Mouse (Mus musculus): Measurements from ENCODE around the gene Bves. TPM values are rescaled to one million over a fixed set of nuclear protein-coding genes. Genes with fewer than 3 reads are reported as not detected.

Gene Bves
- polyA plus RNA-seq, 1 experiment = not detected

DNA sequence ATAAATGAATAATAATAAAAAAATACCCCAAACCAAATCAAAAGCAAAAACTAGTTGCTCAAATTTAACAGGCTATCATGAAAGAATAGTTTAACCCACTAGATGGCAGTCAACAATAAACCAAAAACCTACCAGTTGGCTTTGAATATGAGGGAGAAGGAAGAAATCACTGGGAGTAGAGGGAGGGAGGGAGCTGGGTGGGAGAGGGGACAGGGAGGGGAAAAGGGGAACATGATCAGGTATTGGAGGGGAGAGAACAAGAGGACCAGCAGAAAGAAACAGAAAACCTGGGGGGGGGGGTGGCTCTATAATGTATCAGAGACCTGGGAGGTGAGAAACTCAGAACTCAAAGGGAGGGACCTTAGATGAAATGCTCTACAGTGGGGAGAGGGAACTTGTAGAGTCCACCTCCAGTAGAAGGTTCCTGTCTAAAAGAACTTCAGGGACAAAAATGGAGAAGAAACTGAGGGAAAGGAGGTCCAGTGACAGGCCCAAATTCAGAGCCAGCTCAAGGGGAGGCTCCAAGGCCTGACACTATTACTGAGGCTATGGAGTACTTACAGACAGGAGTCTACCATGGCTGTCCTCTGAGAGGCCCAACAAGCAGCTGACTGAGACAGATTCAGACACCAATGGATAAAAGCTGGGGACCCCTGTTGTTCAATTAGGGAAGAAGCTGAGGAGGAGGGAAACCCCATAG, 46.5 kb downstream of the Bves start:
- Histone ChIP-seq H3K4me1 (0 out of 2 replicates have a peak, but pooled peaks cover 3% of the 10 kb centered on the region), H3K9me3 (no peaks in the 10 kb centered on the region), H3K4me3 (replicated peaks) (no peak overlapping the region), H3K27me3 (replicated peaks) (no peaks in the 10 kb centered on the region), H3K36me3 (replicated peaks; ENCODE audit: low read length) (peaks cover 6% of the 10 kb centered on the region)
- TF ChIP-seq GATA1 (IDR thresholded peaks at IDR 0.05; ENCODE audit: borderline replicate concordance, low read length) = no peak
- TF ChIP-seq FLI1 (IDR thresholded peaks at IDR 0.05; ENCODE audit: low read length) = no peak

DNA sequence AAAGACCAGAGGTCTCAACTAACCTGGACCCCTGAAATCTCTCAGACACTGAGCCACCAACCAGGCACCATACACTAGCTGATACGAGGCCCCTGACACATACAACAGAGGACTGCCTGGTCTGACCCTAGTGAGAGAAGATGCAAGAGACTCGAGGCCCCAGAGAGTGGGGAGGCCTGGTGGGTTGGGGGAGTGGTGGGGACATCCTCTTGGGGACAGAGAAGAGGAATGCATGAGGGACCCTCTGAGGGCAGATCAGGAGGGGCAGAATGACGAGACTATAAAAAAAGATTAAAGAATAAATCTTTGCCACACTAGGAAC, 47.0 kb downstream of the Bves start:
- H3K27me3 ChIP-seq (replicated peaks) = no peaks in the 10 kb centered on the region
- no peak for TF ChIP-seq GATA1 (IDR thresholded peaks at IDR 0.05; ENCODE audit: borderline replicate concordance, low read length)
- TF ChIP-seq FLI1 (IDR thresholded peaks at IDR 0.05; ENCODE audit: low read length) = no peak
- H3K4me1 ChIP-seq = 0 out of 2 replicates have a peak, but pooled peaks cover 3% of the 10 kb centered on the region
- H3K36me3 ChIP-seq (replicated peaks; ENCODE audit: low read length) = peaks cover 6% of the 10 kb centered on the region
- H3K4me3 ChIP-seq (replicated peaks) = no peak overlapping the region
- no peaks in the 10 kb centered on the region for H3K9me3 ChIP-seq

DNA sequence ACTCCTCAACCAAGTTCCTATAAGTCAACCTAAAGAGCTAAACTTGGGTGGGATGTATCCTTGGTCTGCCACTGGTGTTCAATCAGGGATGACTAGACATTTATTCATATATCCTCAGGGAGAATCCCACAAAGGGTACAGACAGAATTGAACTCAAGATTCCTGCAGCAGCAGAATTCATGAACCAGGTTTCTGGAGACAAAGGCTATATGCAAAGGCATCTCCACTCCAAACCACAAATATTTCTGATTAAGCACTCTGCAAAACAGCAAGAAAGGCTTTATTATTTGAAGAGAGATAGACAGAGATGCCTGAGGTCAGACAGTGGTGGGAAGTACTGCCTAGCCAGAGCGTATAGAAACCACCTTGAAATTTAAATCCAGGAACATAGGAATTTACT, 62.6 kb downstream of the Bves start:
- TF ChIP-seq GATA1 (IDR thresholded peaks at IDR 0.05; ENCODE audit: borderline replicate concordance, low read length) = no peak
- TF ChIP-seq FLI1 (IDR thresholded peaks at IDR 0.05; ENCODE audit: low read length) = no peak
- Histone ChIP-seq H3K27me3 (replicated peaks) (no peaks in the 10 kb centered on the region), H3K4me3 (replicated peaks) (no peak overlapping the region), H3K4me1 (peaks cover 22% of the 10 kb centered on the region), H3K9me3 (no peaks in the 10 kb centered on the region), H3K36me3 (replicated peaks; ENCODE audit: low read length) (no peaks in the 10 kb centered on the region)

DNA sequence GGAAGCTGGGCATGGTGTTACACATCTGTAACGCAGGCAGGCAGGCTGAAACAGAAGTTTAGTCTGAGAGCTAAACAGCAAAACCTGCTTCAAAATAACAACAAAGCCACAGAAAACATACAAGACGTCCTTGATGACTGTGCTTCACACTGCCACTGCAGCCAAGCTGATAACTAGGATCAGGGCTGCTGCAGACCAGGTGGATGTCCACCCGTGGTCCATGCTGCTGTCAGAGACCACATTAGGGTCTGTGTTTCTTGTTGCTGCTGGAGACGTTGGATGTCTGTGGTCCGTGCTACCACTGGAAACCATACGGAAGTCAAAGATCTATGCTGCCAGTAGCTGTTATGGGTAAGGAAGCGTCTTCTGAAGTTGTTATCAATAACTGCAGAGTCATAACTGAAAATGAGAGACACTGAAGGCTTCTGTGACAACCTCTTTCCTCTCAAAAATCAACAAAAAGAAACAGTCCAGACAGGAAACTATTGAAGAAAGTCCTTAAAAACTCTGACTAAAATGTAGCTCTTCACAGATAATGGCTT, 64.2 kb downstream of the Bves start:
- no peaks in the 10 kb centered on the region for H3K9me3 ChIP-seq
- H3K27me3 ChIP-seq (replicated peaks) = no peaks in the 10 kb centered on the region
- H3K4me3 ChIP-seq (replicated peaks) = peak overlapping the region; percentile 67
- TF ChIP-seq FLI1 (IDR thresholded peaks at IDR 0.05; ENCODE audit: low read length) = no peak
- no peak for TF ChIP-seq GATA1 (IDR thresholded peaks at IDR 0.05; ENCODE audit: borderline replicate concordance, low read length)
- peaks cover 22% of the 10 kb centered on the region for H3K4me1 ChIP-seq
- no peaks in the 10 kb centered on the region for H3K36me3 ChIP-seq (replicated peaks; ENCODE audit: low read length)

DNA sequence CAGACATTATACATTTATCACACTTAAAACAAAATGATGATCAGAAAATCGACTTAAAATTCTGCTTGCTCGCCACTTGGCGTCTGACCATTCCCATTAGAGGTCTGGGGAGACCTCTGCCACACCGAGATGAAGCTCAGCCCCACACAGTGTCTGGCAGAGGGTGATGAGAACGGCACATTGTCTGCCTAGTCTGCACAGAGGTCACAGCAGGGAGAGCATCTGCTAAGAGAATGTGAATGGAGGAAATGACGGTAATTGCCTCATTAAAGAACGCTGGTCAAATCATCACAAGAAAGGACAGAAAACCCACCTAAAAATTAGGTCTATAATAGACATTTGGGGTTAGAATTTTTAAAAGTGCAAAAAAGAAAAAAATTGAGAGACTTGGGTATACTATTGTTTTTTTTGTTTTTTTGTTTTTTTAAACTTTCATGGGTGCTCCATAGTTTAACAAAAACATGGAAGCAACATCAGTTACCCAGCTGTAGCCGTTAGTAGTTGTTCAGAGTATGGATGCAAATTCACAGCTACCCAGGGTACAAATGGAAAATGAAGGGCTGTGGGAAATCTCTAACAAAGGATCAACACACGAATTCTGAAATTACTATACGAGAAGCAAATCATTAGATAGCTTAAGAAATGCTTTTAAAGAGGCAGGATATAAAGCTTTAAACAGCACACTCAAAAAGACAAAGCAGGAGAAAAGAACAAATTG, 75.2 kb downstream of the Bves start:
- Histone ChIP-seq H3K27me3 (replicated peaks) (no peaks in the 10 kb centered on the region), H3K36me3 (replicated peaks; ENCODE audit: low read length) (no peaks in the 10 kb centered on the region), H3K9me3 (no peaks in the 10 kb centered on the region), H3K4me1 (no peaks in the 10 kb centered on the region), H3K4me3 (replicated peaks) (no peak overlapping the region)
- TF ChIP-seq GATA1 (IDR thresholded peaks at IDR 0.05; ENCODE audit: borderline replicate concordance, low read length) = no peak
- no peak for TF ChIP-seq FLI1 (IDR thresholded peaks at IDR 0.05; ENCODE audit: low read length)

DNA sequence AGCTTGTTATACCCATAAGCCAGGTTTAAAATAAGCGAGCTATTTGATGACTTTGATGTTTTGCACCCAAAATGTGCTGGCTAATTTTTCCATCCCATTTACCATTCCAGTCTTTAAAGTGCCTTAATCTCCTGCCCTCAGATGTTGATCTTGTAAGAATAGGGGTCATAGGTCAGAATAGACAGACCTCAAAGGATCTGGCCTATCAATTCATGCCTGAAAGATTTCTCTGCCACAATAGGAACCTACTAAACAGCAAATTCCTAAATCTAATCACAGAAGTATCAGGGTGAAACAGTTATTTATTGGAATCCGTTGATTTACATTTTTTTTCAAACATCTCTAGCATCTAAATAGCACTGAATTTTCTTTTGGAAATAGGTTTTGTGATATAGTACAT, 76.2 kb downstream of the Bves start:
- H3K36me3 ChIP-seq (replicated peaks; ENCODE audit: low read length) = no peaks in the 10 kb centered on the region
- H3K4me1 ChIP-seq = no peaks in the 10 kb centered on the region
- H3K9me3 ChIP-seq = no peaks in the 10 kb centered on the region
- no peaks in the 10 kb centered on the region for H3K27me3 ChIP-seq (replicated peaks)
- no peak for TF ChIP-seq FLI1 (IDR thresholded peaks at IDR 0.05; ENCODE audit: low read length)
- no peak for TF ChIP-seq GATA1 (IDR thresholded peaks at IDR 0.05; ENCODE audit: borderline replicate concordance, low read length)
- no peak overlapping the region for H3K4me3 ChIP-seq (replicated peaks)

DNA sequence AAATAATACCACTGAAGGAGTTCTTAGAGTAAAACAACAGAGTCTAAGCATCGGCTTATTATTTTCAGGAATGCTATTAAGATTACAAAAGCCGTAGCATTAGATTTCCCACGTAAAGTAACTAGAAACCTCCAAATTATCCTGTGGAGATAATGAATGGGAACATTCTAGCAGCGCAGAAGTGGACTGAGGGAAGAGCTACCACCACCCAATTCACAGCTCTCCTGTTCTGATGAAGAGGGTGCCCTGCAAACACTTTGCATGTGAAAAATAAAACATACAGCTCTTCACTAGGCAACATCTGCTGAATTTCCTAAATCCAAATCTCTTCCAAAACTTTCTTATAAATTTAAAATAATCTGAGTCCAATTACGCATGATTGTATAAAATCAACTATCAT, 76.6 kb downstream of the Bves start:
- Histone ChIP-seq H3K9me3 (no peaks in the 10 kb centered on the region), H3K27me3 (replicated peaks) (no peaks in the 10 kb centered on the region), H3K4me3 (replicated peaks) (no peak overlapping the region), H3K4me1 (no peaks in the 10 kb centered on the region), H3K36me3 (replicated peaks; ENCODE audit: low read length) (no peaks in the 10 kb centered on the region)
- TF ChIP-seq GATA1 (IDR thresholded peaks at IDR 0.05; ENCODE audit: borderline replicate concordance, low read length) (no peak), FLI1 (IDR thresholded peaks at IDR 0.05; ENCODE audit: low read length) (no peak)

Other genes starting within 250 kb of the Bves start
- 0.21 TPM in 1 of 2 replicates, not detected in the other for gene Popdc3, start 157.7 kb upstream of the Bves start, polyA plus RNA-seq (2012; ENCODE audit: insufficient read depth, low replicate concordance)
- gene Lin28b, start 150.6 kb downstream of the Bves start, polyA plus RNA-seq (2012; ENCODE audit: insufficient read depth, low replicate concordance) = 0.48 TPM in 2 replicates
- 0.71 and 1.8 TPM in 2 replicates for gene Hace1, start 242.1 kb downstream of the Bves start, polyA plus RNA-seq (2012; ENCODE audit: insufficient read depth, low replicate concordance)